Mouse (Mus musculus): Measurements from ENCODE around the gene Pik3r3.
A peak's percentile ranks its signal among the peaks of the same experiment; 100 is the strongest.
"Not testable (repeated sequence)": the region's sequence is repeated elsewhere in the genome, so short reads cannot be mapped to it uniquely, and the experiment has no call there.

Pik3r3 gene

DNA sequence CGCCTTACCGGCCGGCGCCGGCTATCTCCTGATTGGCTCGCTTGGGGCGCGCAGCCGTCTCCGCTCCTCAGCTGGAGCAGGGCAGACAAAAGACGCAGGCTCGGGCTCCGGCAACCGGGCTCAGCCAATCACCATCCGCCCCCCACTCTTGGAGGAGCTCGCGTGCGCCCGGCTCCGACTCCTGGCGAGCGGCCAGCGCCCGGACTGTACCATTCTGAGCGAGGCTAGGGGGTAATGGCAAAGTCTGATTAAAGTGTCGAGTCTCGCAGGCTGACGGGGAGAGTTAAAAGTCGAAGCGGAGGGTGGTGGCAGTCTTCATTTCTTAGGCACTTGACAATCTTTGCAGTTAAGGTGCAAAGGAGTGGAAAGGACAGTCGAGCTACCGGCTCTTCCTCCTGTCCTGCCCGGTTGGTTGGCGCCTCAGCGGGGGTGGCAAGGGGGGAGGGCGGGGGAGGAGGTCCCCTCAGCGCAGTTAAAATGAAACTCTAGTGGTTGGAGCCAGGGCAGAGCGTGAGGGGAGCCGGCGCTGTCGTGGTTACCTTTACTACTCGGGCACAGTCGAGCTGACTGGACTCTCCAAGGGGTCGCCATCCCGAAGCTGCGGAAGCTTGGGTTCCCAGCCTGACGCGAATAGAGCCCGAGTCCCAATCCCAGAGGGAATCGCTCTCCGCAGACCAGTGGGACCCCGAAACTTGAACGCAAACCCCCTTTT lies at the start of gene Pik3r3:
Pik3r3 (plus strand) TSS at position 479 of the 712 bp plus-strand sequence.
- DNase-seq (ENCODE audit: low spot score) = peak; percentile 95

DNA sequence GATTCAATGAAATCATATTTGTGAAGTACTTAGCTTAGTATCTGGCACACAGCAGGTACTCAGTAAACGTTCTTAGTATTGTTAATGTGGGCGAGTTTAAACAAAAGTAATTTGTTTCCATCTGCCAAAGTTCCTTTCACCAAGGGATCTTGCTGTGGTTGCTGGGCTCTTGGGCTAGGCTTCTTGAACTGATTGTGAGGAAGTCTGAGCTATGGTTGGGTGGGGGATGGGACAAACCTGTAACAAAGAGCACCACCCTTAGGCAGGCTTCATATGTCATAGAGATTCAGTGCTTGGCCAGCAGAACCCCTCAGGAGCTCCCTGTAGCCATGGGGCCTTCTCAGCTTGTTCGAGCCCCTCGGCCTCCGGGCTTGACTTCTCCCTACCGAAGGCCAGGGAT lies 48.3 kb upstream of the Pik3r3 start, which contains the start of the genes 1700042G07Rik and Gm49337:
1700042G07Rik (plus strand) TSS at position 301 of the 400 bp plus-strand sequence.
Gm49337 (plus strand) TSS at position 313 of the 400 bp plus-strand sequence.
- DNase-seq (ENCODE audit: low spot score) = no peak

GRCm38 (mm10) chr4:116173752-116174151 lies 47.7 kb upstream of the Pik3r3 start:
- DNase-seq (ENCODE audit: low spot score) = no peak

GRCm38 (mm10) chr4:116174466-116175116 lies 46.8 kb upstream of the Pik3r3 start:
- DNase-seq (ENCODE audit: low spot score) = no peak

GRCm38 (mm10) chr4:116175136-116175535 lies 46.3 kb upstream of the Pik3r3 start:
- DNase-seq (ENCODE audit: low spot score) = no peak

- no peak for DNase-seq (ENCODE audit: low spot score)
These were observed 45.5 kb upstream of the Pik3r3 start for GRCm38 (mm10) chr4:116175711-116176542.

DNA sequence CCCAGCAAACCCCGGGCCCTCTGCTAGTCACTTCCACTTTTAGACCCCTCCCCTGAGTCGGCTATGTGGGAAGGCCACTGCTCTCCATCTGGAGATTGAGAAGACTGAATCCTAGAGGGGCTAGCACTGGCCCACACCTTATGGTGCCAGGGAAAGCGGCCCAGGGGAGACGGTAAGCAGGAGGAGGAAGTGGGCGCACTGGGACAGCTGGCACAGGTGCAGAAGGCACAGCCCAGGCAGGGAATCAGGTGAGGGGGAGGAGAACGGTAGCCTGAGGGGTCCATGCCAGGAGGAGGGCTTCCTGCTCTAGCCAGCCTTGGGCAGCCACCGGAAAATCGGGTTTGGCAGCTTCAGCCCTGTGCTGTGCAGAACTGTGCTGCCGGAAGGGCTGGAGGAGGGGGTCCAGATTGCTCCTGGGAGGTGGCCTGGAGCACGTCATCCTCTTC lies 44.9 kb upstream of the Pik3r3 start:
- no peak for DNase-seq (ENCODE audit: low spot score)

GRCm38 (mm10) chr4:116177140-116177539 lies 44.3 kb upstream of the Pik3r3 start:
- no peak for DNase-seq (ENCODE audit: low spot score)

GRCm38 (mm10) chr4:116182079-116182478 lies 39.3 kb upstream of the Pik3r3 start:
- no peak for DNase-seq (ENCODE audit: low spot score)

DNA sequence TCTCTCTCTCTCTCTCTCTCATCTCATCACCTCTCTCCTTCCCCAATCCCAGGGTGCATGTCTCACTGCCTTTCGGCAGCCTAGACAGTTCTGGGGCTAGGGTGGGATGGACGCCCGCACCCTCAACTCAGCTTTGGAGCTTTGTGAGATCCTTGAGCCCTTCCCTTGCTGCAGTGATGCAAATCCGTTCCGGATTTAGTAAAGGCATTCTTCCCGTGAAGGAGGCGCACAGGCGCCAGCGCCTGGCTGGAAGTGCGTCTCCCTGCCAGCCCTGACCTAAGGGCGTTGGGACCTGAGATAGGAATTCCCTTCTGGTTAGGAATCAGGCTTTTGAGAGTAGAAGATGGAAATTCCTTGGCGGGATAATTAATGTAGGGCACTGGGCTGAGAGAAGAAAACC lies 38.7 kb upstream of the Pik3r3 start:
- DNase-seq (ENCODE audit: low spot score) = no peak

DNA sequence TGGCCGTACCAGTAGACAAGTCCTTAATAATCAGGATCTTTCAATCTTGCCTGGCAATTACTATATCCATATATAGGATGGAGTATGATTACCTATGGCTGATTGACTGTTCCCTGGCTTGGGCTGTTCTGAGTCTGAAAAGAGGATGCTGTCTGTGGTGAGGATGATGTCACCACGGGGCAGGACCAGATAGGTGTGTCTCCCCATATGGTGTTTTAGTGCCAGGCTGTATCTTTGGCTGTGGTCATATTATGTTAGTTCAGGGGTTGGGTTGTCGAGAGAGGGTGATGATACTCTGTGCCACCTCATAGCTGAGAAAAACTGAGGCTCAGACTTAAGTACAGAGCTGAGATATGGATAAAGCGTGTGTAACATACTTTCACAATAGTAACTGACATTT lies 36.3 kb upstream of the Pik3r3 start:
- no peak for DNase-seq (ENCODE audit: low spot score)

- DNase-seq (ENCODE audit: low spot score) = no peak
These were observed 29.1 kb upstream of the Pik3r3 start for GRCm38 (mm10) chr4:116192286-116192835.

- peak; percentile 12 for DNase-seq (ENCODE audit: low spot score)
These were observed 27.6 kb upstream of the Pik3r3 start for GRCm38 (mm10) chr4:116193583-116194383.

DNA sequence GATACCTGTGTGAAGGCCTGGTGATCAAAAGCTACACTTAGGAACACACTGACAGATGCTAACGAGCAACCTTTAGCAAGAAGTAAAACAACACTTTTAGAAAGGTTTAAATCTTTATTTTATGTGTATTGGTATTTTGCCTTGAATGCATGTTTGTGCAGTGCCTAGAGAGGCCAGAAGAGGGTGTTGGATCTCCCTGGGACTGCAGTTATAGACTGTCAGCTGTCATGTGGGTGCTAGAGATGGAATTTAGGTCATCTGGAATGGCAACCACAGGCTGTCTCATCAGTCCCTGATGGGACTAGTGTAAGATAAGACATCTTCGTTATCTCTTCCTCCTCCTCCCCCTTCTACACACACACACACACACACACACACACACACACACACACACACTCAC lies 23.0 kb upstream of the Pik3r3 start:
- DNase-seq (ENCODE audit: low spot score) = no peak

- no peak for DNase-seq (ENCODE audit: low spot score)
These were observed 17.0 kb upstream of the Pik3r3 start for GRCm38 (mm10) chr4:116204422-116204821.

- DNase-seq (ENCODE audit: low spot score) = no peak
These were observed 14.9 kb upstream of the Pik3r3 start for GRCm38 (mm10) chr4:116206531-116206930.

DNA sequence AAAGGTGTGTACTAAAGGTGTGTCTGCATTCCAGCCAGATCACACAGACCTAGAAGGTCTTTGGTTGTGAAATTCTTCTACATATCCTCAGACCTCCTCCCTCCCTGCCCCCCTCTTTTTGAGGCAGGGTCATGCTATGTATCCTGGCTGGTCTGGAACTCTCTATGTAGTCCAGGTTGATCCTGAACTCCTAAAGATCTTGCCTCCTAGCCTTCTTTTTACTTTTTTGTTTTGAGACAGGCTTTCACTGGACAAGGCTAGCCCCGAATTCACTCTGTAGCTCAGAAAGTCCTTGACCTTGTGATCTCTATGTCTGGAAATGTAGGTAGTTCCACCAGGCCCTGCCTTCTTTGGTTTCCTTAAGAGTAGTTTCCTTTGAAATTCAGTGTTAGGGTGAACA lies 12.5 kb upstream of the Pik3r3 start:
- no peak for DNase-seq (ENCODE audit: low spot score)

DNA sequence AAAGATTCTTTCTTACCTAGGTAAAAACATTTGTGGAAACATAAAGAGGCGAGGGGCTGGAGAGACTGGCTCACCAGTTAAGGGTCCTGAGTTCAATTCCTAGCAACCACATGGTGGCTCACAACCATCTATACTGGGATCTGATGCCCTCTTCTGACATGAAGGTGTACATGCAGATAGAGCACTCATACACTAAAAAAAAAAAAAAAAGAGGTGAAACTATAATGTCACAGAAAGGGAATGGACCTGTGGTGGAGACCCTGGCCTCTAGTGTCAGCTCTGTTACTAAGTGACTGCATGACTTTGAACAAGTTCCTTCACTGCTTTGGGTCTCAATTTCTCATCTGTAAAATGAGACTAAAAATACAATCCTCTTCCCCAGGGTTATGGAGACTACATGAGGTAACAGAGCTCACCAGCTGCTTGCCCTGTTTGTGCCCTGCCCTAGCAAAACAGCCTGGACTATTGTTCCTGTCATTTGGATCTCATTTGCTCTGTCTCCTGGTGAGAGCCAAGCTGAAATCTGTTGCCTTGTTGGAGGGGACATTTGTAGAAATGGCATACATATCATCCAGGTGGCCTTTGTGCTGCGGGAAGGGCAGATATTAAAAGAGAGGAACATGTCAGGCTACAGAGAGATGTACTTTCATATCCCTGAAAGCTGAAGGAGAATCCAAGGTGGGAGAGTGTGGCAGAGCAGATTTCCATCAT lies 5.4 kb upstream of the Pik3r3 start:
- no peak for DNase-seq (ENCODE audit: low spot score)

DNA sequence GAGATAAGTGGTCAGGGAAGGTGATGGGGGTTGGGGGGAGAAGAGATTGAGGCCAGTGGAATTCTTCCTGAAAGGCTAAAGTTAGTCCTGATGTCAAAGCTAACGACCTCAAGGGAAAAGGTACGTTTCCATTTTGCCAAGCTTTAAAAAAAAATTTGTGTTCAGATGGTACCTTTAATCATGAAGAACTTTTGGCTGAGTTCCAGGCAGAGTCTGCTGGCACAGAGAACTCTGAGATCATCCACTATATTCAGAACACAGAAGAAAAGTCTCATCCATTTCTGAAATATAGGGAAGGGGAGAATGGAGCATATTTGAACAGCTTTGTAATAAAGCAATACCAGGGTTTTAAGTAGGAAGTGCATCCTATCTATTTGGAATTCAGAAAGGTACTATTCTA lies 4.4 kb upstream of the Pik3r3 start:
- DNase-seq (ENCODE audit: low spot score) = no peak

DNA sequence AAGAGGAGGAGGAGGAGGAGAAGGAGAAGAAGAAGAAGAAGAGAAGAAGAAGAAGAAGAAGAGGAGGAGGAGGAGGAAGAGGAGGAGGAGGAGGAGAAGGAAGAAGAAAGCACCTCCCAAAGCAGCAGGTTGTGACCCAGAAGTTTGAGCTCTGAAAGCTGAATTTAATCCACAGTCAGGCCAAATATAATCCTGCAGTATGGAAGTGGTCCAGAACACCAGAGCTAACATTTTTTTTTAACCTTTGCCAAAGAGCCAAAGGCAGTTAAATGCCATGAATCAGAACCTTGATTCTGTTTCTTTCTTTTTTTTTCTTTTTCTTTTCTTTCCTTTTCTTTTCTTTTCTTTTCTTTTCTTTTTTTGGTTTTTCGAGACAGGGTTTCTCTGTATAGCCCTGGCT lies 3.8 kb upstream of the Pik3r3 start:
- not testable (repeated sequence) for DNase-seq (ENCODE audit: low spot score)

DNA sequence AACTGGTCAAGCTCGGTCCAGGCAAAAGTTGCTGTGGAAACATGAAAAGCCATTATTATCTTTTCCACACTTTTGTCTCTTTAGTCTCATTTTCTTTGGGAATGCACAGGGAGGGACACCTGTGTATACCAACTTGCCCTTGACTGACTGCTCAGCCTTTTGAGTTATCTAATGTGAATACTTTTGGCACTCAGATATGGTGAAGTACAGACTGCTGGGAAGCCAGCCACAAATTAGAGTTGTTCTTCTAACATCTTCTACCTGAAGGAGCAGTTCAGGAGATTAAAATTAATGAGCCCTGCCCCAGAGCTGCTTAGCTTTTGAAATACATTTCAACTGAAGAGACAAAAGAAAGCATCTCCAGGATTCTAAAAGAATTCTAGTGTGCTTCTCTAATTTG lies 2.4 kb upstream of the Pik3r3 start:
- DNase-seq (ENCODE audit: low spot score) = no peak
